Mouse (Mus musculus): ENCODE measurements around the gene Ccm2.

Gene Ccm2

GRCm38 (mm10) chr11:6580065-6580750 lies 33.5 kb downstream of the Ccm2 start:
- DNase-seq (ENCODE audit: low spot score), result no peak

GRCm38 (mm10) chr11:6581560-6581959 lies 34.9 kb downstream of the Ccm2 start:
- no peak for DNase-seq (ENCODE audit: low spot score)

- DNase-seq (ENCODE audit: low spot score), result no peak
Measured at GRCm38 (mm10) chr11:6585748-6586147, 39.1 kb downstream of the Ccm2 start.

GRCm38 (mm10) chr11:6586660-6587059 lies 40.0 kb downstream of the Ccm2 start:
- no peak for DNase-seq (ENCODE audit: low spot score)

- no peak for DNase-seq (ENCODE audit: low spot score)
Measured at GRCm38 (mm10) chr11:6587249-6587940, 40.7 kb downstream of the Ccm2 start.

GRCm38 (mm10) chr11:6588295-6588694 lies 41.6 kb downstream of the Ccm2 start:
- no peak for DNase-seq (ENCODE audit: low spot score)

- DNase-seq (ENCODE audit: low spot score), result no peak
Measured at GRCm38 (mm10) chr11:6589838-6590237, 43.2 kb downstream of the Ccm2 start.

- DNase-seq (ENCODE audit: low spot score), result no peak
Measured at GRCm38 (mm10) chr11:6590933-6591675, 44.4 kb downstream of the Ccm2 start.

GRCm38 (mm10) chr11:6593406-6593805 lies 46.7 kb downstream of the Ccm2 start:
- DNase-seq (ENCODE audit: low spot score), result no peak

- no peak for DNase-seq (ENCODE audit: low spot score)
Measured at GRCm38 (mm10) chr11:6594845-6595244, 48.2 kb downstream of the Ccm2 start.

- no peak for DNase-seq (ENCODE audit: low spot score)
Measured at GRCm38 (mm10) chr11:6595339-6595738, 48.7 kb downstream of the Ccm2 start.

GRCm38 (mm10) chr11:6596205-6596604 lies 49.5 kb downstream of the Ccm2 start:
- DNase-seq (ENCODE audit: low spot score), result no peak

- no peak for DNase-seq (ENCODE audit: low spot score)
Measured at GRCm38 (mm10) chr11:6596616-6597015, 49.9 kb downstream of the Ccm2 start.

- DNase-seq (ENCODE audit: low spot score), result no peak
Measured at GRCm38 (mm10) chr11:6597523-6597922, 50.8 kb downstream of the Ccm2 start.

GRCm38 (mm10) chr11:6598191-6598889 lies 51.7 kb downstream of the Ccm2 start:
- DNase-seq (ENCODE audit: low spot score), result no peak

- no peak for DNase-seq (ENCODE audit: low spot score)
Measured at GRCm38 (mm10) chr11:6599011-6599681, 52.5 kb downstream of the Ccm2 start.

GRCm38 (mm10) chr11:6599831-6600230 lies 53.1 kb downstream of the Ccm2 start:
- no peak for DNase-seq (ENCODE audit: low spot score)

- DNase-seq (ENCODE audit: low spot score), result no peak
Measured at GRCm38 (mm10) chr11:6600284-6600944, 53.7 kb downstream of the Ccm2 start.

GRCm38 (mm10) chr11:6601649-6602480 lies 55.2 kb downstream of the Ccm2 start:
- no peak for DNase-seq (ENCODE audit: low spot score)

- DNase-seq (ENCODE audit: low spot score), result no peak
Measured at GRCm38 (mm10) chr11:6602662-6603061, 56.0 kb downstream of the Ccm2 start.

Data from ovary, postnatal 14 days (tissue).